Mouse (Mus musculus) kidney, postnatal 0 days (tissue): ENCODE measurements around the gene Eya2. TPM values are rescaled to one million over a fixed set of nuclear protein-coding genes. Genes with fewer than 3 reads are reported as not detected.
A peak's percentile ranks its signal among the peaks of the same experiment; 100 is the strongest.

Experiments
- ATAC-seq: fragments of 200-750 bp; cut with Nextera tagmentation; replicated peaks from 2 replicates; pipeline ENCODE4 v1.8.0; 2017; ENCODE audit warnings: low read depth, moderate number of reproducible peaks, moderate TSS enrichment, moderate library complexity; ENCODE audit not compliant: low FRiP score
- DNase-seq: peaks from one replicate; pipeline ENCODE4 v3.0.0-alpha.2; 2016; ENCODE audit warnings: low spot score
- H3K27ac ChIP-seq: fragments of 300-500 bp; sonication (generic); 2 replicates; pipeline ENCODE4 v1.5.1; 2014; ENCODE audit warnings: mild to moderate bottlenecking
- H3K27me3 ChIP-seq: fragments of 300-500 bp; sonication (generic); 2 replicates; pipeline ENCODE4 v1.6.1; 2014; ENCODE audit warnings: low read length, mixed read lengths; ENCODE audit not compliant: insufficient read depth
- H3K36me3 ChIP-seq: fragments of 300-500 bp; sonication (generic); 2 replicates; pipeline ENCODE4 v1.6.1; 2014; ENCODE audit warnings: low read length, mixed read lengths; ENCODE audit not compliant: insufficient read depth
- H3K4me1 ChIP-seq: fragments of 300-500 bp; sonication (generic); replicated peaks from 2 replicates; pipeline ENCODE4 v1.6.1; 2014; ENCODE audit warnings: antibody characterized with exemption, low read length, mixed read lengths; ENCODE audit not compliant: insufficient read depth
- H3K4me2 ChIP-seq: fragments of 300-500 bp; sonication (generic); 2 replicates; pipeline ENCODE4 v1.6.1; 2014; ENCODE audit warnings: mild to moderate bottlenecking, low read length, moderate library complexity, mixed read lengths
- H3K4me3 ChIP-seq: fragments of 300-500 bp; sonication (generic); replicated peaks from 2 replicates; pipeline ENCODE4 v1.5.1; 2014; ENCODE audit warnings: low read depth, low read length
- H3K9ac ChIP-seq: fragments of 300-500 bp; sonication (generic); 2 replicates; pipeline ENCODE4 v1.6.1; 2014; ENCODE audit warnings: low read depth, low read length
- H3K9me3 ChIP-seq: fragments of 300-500 bp; sonication (generic); replicated peaks from 2 replicates; pipeline ENCODE4 v1.6.1; 2016; ENCODE audit warnings: low read length, inconsistent platforms, mixed read lengths
- CTCF ChIP-seq: IDR thresholded peaks from 2 replicates; pipeline ENCODE4 v1.5.1; 2016; ENCODE audit warnings: antibody characterized with exemption, low read depth, mild to moderate bottlenecking, moderate library complexity
- WGBS: fragments of 180-500 bp; shearing (Covaris S2); extraction: QIAGEN DNeasy Blood & Tissue Kit; methylation state at CpG from one replicate; pipeline ENCODE4 v1.1.7; 2014; 5-methylcytosine and 5-hydroxymethylcytosine counted together
- polyA plus RNA-seq: library from polyadenylated mRNA; unstranded; fragments of >200 nt; fragmentation: Nextera tagmentation; extraction: Ambion mirVana; gene quantifications from 2 replicates; pipeline ENCODE4 v1.2.1, GENCODE M21; 2015

The Eya2 gene
- polyA plus RNA-seq, 1 experiment from 2014 or later, result 6.3 TPM

- no peak overlapping the region for H3K4me3 ChIP-seq
- H3K9ac ChIP-seq, result no peak overlapping the region
- no peak for TF ChIP-seq CTCF
- H3K4me2 ChIP-seq, result no peak overlapping the region
- H3K36me3 ChIP-seq, result no peaks in the 10 kb centered on the region
- no peaks in the 10 kb centered on the region for H3K27me3 ChIP-seq
- no peaks in the 10 kb centered on the region for H3K9me3 ChIP-seq
- no peak for ATAC-seq
- no peak overlapping the region for H3K27ac ChIP-seq
- DNase-seq, result no peak
- 84% methylated on average over 4 of the region's 4 CpGs for WGBS
- H3K4me1 ChIP-seq, result no peaks in the 10 kb centered on the region
Measured at GRCm38 (mm10) chr2:165688896-165689295, 94.1 kb downstream of the Eya2 start.

- Histone ChIP-seq H3K27me3 (no peaks in the 10 kb centered on the region), H3K4me1 (no peaks in the 10 kb centered on the region), H3K4me3 (no peak overlapping the region), H3K36me3 (no peaks in the 10 kb centered on the region), H3K27ac (no peak overlapping the region), H3K9ac (no peak overlapping the region), H3K4me2 (no peak overlapping the region), H3K9me3 (no peaks in the 10 kb centered on the region)
- 88% methylated on average over 3 of the region's 3 CpGs for WGBS
- ATAC-seq, result no peak
- no peak for DNase-seq
- TF ChIP-seq CTCF, result no peak
Measured at GRCm38 (mm10) chr2:165691016-165691415, 96.2 kb downstream of the Eya2 start.

- no peaks in the 10 kb centered on the region for H3K9me3 ChIP-seq
- H3K9ac ChIP-seq, result no peak overlapping the region
- TF ChIP-seq CTCF, result peak; percentile 64
- peak; percentile 69 for ATAC-seq
- peak; percentile 45 for DNase-seq
- no peaks in the 10 kb centered on the region for H3K4me1 ChIP-seq
- 45% methylated on average over 4 of the region's 4 CpGs for WGBS
- no peak overlapping the region for H3K4me3 ChIP-seq
- H3K27ac ChIP-seq, result no peak overlapping the region
- H3K4me2 ChIP-seq, result no peak overlapping the region
- H3K36me3 ChIP-seq, result no peaks in the 10 kb centered on the region
- H3K27me3 ChIP-seq, result no peaks in the 10 kb centered on the region
Measured at GRCm38 (mm10) chr2:165692944-165693660, 98.3 kb downstream of the Eya2 start.

GRCm38 (mm10) chr2:165694767-165695166 is 99.9 kb downstream of the Eya2 start:
- H3K4me2 ChIP-seq, result no peak overlapping the region
- WGBS, result 93% methylated on average over 6 of the region's 6 CpGs
- H3K4me3 ChIP-seq, result no peak overlapping the region
- TF ChIP-seq CTCF, result no peak
- no peaks in the 10 kb centered on the region for H3K36me3 ChIP-seq
- ATAC-seq (no peak), DNase-seq (no peak)
- no peaks in the 10 kb centered on the region for H3K4me1 ChIP-seq
- no peak overlapping the region for H3K9ac ChIP-seq
- no peak overlapping the region for H3K27ac ChIP-seq
- H3K9me3 ChIP-seq, result no peaks in the 10 kb centered on the region
- H3K27me3 ChIP-seq, result no peaks in the 10 kb centered on the region

- WGBS, result 20% methylated on average over 19 of the region's 19 CpGs
- H3K4me3 ChIP-seq, result no peak overlapping the region
- H3K36me3 ChIP-seq, result no peaks in the 10 kb centered on the region
- no peak for DNase-seq
- ATAC-seq, result no peak
- H3K27ac ChIP-seq, result no peak overlapping the region
- no peaks in the 10 kb centered on the region for H3K9me3 ChIP-seq
- no peak overlapping the region for H3K4me2 ChIP-seq
- 0 out of 2 replicates have a peak, but pooled peaks cover 6% of the 10 kb centered on the region for H3K4me1 ChIP-seq
- no peak for TF ChIP-seq CTCF
- H3K27me3 ChIP-seq, result no peaks in the 10 kb centered on the region
- H3K9ac ChIP-seq, result no peak overlapping the region
Measured at GRCm38 (mm10) chr2:165700252-165700908, 105.5 kb downstream of the Eya2 start.

- H3K4me1 ChIP-seq, result 0 out of 2 replicates have a peak, but pooled peaks cover 6% of the 10 kb centered on the region
- 29% methylated on average over 9 of the region's 9 CpGs for WGBS
- peak; percentile 86 for ATAC-seq
Measured at GRCm38 (mm10) chr2:165703033-165703805, 108.4 kb downstream of the Eya2 start.

More at GRCm38 (mm10) chr2:165703033-165703805, 108.4 kb downstream of the Eya2 start:
- Histone ChIP-seq H3K4me2 (no peak overlapping the region), H3K4me3 (no peak overlapping the region), H3K27ac (no peak overlapping the region), H3K9ac (no peak overlapping the region), H3K9me3 (no peaks in the 10 kb centered on the region), H3K36me3 (no peaks in the 10 kb centered on the region), H3K27me3 (no peaks in the 10 kb centered on the region)
- peak; percentile 84 for DNase-seq
- no peak for TF ChIP-seq CTCF
